Mouse (Mus musculus) cerebellum, adult (tissue): Measurements from ENCODE around the gene Zfp651.

ENCODE experiments used
- ATAC-seq: cut with Nextera tagmentation; 2 replicates; pipeline ENCODE4 v1.9.2; 2017; ENCODE audit warnings: mild to moderate bottlenecking, moderate library complexity, mixed read lengths; ENCODE audit not compliant: insufficient number of reproducible peaks, low FRiP score, low TSS enrichment

The Zfp651 gene

DNA sequence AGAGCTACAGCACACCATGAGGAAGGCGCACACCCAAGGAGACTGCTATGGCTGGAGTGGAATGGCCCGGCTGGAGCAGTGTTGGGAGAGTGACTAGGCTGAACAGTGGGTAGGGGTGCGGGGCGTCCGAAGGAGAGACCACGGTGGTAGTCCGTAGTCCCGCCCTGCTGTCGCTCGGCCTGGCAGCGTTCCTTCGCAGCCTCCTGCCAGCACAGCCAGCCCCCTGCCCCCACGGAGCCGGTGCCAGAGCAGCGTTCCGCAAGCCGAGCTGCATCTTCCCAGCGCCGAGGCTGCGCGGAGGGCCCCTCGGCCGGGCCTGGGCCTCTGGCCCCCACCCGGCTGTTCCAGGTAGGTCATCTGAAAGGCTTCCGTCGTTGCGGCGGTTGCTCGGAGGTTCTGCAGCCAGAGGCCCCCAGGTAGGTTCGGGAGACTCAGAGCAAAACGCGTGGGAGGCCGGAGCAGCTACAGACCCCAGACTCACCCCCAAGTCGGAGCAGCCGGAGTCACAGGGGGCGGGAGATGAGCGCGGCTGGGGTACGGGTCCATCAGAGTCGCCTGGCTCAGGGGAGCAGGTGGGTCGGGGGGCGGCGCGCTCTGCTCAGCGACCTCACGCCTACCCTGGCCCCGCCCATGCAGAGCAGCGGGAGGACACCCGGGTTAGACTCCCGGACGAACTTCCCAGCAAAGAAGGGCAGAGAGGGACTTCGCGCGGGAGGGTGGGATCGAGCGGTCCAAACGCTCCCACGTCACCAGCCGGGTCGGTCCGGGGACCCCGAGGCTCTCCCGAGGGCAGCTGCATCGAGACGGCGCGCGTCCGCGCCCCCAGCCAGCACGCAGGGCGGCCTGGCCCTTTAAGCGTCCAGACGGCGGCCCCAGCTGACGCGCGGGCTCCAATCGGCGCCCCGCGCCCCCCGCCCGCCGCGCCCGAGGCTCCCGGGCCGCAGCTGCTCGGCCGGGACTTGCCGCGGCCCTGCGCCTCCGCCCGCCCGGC, at the start of gene Zfp651:
Gene Zfp651 (plus strand): TSS at position 240 of the 991 bp plus-strand sequence.
- peak; percentile 38; the same call in 1 of the 2 replicates for ATAC-seq

DNA sequence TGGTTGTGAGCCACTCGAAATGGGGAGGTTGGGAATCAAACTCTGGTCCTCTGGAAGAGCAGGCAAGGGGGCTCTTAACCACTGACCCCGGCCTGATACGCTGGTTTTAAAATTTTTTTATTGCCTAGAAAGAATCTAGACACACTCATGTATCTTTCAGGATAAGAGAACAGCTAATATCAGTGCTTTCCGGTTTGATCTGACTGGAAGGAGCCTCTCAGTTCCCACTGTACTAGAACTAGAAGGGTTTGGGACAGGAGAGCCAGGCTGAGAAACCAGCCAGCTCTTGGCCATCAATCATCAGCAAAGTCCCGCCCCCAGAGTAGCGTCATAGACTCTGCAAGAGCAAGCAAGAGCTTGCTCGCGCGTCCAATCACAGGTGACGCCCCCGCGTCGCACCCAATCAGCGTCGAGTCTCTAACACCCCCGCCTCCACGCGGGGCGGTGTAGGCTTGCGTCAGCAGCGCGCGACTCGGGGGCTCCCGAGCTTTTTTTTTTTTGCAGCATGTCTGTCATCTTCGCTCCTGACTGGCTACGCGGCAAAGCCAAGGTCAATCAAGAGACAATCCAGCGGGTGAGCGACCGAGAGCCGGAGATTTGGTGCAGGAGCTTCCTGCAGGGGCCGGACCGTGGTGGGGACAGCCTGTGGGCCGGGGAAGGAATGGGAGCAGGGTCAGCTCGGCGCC, 49.1 kb upstream of the Zfp651 start, which contains the start of gene Ss18l2:
Gene Ss18l2 (plus strand): TSS at position 432 of the 686 bp plus-strand sequence.
- ATAC-seq = peak; percentile 94

DNA sequence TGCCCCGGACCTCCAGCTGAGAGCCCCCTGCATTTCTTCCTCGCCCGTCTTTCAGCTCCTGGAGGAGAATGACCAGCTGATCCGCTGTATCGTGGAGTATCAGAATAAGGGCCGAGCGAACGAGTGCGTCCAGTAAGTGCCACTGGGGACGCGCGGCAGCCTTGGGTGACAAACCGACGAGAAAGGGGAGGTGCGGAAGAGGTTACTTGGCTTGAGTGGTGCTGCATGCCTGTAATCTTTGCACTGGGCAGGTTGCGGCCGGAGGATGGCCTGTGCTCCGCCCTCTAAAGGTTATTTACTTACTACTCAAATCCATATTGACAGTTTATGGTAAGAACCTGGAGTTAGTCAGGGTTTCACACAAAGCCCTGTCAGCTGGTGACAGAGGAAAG, 48.5 kb upstream of the Zfp651 start:
- ATAC-seq = peak; percentile 22; the same call in 1 of the 2 replicates

DNA sequence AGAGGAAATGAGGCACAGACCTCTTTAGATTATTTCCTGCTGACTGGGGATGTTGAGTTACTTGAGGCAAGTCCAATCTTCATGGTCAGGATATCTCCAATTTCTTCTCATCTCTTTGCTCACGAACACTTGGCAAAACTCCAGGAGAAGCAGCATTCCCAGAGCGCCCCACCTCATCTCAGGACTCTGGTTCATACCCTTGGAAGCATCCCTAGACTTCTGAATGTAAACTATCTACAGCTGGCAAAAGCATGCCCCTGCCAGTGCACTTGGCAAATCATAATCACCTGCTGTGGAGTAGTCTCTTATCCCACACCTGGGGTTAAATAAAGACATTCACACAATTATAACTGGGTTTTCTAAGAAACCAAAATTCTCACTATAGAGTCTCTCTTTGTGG, 42.1 kb upstream of the Zfp651 start:
- no peak for ATAC-seq

DNA sequence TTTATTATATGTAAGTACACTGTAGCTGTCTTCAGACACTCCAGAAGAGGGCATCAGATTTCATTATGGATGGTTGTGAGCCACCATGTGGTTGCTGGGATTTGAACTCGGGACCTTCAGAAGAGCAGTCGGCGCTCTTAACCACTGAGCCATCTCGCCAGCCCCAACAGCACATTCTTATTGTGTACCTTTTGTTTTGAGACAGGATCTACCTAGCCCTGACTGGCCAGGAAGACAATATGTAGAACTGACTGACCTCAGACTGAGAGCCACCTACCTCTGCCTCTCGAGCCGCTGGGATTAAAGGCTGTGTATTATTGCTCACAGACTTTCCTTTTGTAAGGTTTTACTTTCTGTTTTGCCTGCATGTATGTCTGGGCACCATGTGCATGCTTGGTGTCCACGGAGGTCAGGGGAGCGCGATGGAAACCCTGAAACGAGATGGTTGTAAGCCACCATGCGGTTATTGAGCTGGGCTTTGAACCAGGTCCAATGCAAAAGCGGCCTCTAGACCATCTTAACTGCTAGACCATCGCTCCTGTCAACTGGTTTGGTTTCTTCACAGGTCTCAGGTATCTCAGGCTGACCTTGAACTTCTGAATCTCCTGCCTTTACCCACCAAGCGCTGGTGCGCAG, 40.9 kb upstream of the Zfp651 start:
- no peak for ATAC-seq

DNA sequence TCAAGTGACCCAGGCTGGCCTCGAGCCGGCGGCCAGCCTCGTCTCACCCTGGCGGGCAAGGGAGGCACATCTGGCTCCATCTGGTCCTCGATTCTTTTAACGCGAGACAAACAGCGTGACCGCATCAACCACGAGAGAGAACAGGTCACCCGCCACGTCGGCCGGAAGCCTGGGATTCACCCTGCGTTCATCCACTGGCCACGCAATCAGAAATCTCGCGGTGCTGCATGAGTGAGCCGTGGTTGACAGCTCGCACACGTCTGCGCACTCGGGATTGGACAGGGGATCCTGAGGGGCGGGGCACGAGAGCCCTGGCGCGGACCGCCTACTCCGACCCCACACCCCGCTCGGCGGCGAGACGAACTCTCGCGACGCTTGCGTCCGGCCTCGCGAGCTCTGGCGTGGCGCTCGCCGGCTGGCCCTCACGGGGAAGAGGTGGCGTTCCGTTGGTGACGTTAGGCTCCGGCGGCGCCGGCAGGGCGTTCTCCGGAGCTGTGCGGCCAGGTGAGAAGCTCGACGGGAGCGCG, 40.3 kb upstream of the Zfp651 start, which contains the start of gene Nktr:
Gene Nktr (plus strand): TSS at position 378 of the 527 bp plus-strand sequence.
- ATAC-seq = peak; percentile 98

DNA sequence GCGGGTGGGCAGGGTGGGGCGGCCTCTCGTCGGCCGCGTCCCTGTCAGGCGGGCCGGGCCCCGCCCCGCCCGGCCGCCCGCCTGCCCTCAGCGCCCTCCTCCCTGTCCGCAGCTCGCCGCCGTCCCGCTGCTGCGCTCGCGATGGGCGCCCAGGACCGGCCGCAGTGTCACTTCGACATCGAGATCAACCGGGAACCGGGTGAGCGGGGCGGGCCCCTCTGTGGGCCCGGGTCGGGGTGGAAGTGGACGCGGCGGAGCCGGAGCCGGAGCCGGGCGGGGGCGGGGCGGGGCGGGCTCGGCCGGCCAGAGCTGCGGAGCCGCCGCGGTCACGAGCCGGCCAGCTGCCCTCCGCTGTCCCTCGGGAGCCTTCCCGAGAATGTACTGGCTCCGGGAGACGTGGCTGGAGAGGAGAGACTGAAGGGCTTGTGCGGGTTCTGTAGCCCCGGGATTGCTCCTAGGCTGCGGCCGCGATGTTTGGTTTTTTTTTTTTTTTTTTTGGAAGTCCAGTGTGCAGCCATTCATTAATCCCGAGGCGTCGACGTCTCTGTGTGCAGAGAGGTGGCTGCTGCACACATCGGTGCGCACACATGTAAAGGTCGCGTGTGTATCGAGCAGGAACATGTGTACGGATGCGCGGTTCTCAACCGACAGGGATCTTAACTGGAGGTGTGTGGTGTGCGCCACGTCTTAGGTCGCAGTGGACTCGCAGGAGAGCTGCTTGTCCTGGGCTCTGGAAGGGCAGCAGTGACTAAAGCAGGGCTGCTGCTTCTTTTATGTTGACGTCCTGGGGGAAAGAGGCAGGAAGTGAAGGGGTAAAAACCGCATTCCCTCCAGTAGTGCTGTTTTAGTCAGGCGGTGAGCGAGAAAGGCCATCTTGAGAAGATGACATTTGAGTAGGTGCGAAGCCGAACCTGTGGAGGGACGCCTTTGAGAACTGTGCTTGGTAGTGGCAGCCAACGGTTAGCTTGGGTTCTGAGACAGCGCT, 39.5 kb upstream of the Zfp651 start:
- ATAC-seq = peak; percentile 28; the same call in 1 of the 2 replicates

DNA sequence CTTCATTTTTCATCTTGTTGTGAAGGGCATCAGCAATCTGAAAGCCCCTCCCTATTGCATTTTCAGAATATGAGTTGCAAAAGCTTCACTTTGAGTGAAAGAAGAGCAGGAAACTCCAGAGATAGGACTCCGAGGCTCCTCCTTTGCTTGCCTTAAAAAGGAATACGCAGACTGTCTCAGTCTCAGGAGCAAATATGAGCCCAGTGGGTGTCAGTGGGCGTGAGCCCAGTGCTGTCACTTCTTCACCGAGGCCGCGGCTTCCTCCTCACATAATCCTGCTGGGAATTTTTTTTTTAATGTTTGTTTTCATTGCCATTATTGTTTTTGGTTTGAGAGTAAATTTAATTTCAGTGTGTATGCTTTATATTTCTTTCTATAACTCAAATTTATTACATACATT, 18.6 kb upstream of the Zfp651 start:
- no peak for ATAC-seq

DNA sequence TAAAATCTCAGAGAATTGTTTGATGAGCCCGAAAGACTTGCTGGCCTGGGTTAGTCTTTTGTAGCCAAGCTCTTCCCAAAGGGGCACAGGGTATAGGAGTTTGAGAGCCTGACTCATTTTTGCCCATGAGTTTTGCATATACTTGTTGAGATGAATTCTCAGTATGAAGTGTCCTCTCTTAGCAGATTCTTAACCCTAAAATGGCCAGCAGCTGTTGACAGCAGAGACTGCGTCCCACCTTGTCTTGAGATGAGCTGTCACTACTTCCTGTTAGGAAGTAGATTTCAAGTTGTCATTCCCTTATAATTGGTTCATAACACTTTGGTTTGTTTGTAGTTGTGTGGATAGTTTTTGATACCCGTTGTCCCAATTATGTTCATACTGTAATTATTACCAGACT, 18.0 kb upstream of the Zfp651 start:
- ATAC-seq = no peak

DNA sequence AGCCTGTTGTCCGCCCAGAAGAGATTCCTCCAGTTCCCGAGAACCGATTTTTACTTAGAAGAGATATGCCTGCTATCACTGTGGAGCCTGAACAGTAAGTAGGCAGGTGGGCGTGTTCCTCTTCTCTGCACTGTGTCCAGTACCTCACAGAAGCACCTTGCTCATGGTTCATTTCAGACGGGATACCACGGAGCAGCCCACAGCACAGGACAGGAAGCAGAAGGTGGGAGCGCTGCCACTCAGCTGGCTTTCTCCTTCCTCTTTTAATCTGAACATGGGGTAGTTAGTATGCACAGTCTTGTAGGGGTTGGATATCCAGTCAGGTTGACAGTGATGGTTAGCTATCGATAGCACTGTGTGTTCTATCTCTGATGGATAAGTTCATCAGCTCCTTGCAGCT, 15.1 kb upstream of the Zfp651 start:
- no peak for ATAC-seq

DNA sequence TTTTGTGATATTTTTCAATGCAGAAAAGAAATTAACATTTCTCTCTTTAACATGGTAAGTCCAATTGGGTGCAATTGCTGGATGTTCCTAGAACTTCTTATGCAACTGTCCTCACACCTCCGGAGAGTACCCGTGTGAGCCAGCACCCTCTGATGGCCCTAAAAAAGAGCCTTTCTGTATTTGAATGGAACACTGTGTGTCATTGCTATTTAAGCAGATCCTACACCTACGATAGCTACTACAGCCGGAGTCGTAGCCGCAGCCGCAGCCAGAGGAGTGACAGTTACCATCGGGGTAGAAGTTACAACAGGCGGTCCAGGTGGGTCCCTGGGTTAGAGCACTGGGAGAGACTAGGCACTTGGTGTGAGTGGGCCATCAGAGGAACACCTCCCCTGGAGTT, 6.4 kb upstream of the Zfp651 start:
- ATAC-seq = no peak

DNA sequence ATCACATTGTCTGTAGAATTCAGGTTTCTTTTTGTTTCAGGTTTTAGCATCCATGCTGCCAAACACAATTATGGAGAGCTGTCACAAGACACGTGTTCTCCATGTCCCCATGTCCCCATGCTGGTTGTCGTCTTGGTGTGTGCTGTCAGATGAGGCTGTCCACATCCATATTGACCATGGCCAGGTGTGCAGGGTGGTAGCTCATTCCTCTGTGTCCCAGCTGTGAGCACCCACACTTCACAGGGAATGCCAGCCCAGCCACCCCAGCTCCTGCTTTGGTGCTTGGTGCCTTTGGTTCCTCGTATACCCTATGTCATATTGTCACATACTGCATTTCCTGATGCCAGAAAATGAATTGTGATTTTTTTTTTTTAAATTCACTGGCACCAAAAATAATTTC, 4.5 kb upstream of the Zfp651 start:
- no peak for ATAC-seq

DNA sequence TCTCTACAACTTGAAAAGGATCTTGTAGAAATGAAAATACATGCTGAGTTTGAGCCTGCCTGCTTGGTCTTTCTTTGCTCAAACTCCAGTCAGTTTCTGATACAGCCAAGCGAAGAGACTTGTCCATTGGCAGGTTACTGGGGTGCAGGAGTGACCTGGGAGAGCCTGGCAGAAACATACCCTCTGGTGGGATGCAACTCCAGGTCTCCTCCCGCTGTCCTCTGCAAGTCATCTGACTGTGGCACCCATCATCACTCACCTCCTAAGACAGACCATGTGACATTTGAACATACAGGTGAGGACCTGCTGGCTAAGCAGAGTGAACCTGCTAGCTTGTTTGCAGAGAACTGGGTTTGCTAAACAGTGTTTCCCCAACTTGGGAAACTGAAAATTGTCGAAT, 2.3 kb upstream of the Zfp651 start:
- ATAC-seq = no peak

DNA sequence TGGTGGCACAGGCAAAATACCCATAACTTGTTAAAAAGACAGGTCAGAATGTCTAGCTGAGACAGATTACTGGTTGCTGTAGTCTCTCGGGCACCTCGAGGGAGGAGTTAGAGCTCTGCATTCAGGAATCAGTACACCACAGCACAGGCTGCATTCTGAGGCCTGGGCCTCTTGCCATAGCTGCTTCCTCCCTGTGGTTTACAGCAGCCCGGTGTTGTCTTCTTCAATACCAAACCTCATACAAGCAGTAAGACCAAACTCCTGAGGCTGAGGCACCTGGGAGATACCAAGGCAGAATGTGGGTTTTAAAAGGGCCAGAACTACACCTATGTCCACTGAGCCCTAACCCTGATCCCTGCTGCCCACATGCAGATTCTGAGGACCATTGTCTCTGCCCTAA, 1.7 kb upstream of the Zfp651 start:
- ATAC-seq = no peak

DNA sequence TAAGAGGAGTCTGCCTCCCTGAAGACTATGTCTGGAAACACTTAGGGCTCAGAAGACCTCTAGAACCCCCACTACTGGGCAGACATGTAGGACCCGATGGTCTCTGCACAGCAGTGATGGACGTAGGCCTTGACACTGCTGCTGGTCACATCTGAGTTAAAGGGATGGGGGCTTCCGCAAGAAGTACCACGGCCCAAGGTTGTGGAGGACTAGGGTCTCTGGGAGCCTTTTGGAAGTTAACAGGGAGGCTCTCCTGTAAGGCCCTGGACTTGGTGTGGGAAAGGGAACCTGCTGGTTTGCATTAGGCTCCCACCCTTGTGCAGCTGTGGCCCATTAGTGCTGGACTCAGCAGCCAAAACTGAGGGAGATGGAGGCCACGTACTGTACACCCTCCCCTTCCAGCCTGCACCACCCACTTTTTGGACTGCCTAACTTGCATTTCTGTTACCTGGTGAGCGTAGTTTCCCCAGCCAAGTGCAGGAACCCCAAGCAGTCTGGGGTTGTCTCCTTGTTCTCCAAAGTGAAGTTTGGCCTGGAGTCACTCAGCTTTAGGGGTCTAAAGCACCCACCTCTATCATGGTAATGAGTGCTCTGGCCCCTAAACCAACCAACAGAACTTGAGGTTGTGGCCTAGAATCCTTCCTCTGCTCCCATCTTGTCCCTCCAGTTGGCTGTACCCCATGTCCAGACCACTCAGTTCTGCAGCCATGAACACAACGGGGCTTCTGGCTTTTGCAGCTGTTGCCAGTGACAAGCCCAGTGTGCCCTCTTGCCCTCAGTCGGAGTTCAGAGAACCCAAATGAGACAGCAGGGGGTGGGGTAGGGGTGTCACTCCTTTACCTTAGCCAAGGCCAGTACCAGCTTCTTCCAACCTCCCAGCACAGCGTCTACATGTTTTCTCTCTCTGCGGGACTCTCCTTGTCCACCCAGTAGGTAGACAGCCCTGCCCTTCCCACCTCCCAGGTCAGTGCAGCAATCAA, 1.0 kb upstream of the Zfp651 start:
- no peak for ATAC-seq

DNA sequence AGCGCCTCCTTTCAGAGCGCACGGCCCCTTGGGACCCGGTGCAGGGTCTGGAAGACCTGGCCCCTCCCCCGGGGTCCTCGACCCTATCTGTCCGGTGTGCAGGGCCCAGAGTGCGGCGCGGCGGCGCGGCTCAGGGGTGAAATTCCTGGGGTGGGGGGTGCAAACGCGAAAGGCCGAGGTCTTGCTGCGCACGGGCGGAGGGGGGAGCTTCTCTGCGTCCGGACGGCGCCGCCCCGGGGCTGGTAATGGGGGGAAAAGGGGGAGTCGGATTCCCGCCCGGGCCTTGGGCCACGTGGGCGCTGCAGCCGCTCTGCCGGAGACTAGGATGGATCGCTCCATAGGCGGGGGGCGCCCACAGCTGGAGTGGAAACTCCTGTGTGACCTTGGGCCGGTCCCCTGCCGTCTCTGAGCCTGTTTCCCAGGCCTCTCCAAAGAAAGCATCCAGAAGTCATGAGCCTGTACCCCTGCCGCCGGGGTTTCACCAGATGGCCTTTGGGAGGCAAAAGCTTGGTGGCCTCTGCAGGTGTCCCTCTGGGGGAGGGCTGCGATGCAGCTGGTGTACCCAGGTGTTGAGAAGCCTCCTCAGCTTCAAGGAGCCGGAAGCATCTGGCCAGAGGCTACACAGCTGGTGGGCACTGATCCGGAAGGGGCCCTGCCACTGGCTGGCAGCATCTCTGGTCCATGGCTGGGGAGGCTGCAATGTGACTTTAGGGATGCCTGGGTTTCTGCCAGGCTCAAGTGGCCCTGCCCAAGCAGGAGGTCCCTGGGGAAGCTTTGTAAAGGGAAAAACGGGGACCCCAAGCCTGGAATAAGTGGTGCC, 1.4 kb downstream of the Zfp651 start:
- ATAC-seq = 0 out of 2 replicates have a peak, but pooled peaks have one; percentile 3

DNA sequence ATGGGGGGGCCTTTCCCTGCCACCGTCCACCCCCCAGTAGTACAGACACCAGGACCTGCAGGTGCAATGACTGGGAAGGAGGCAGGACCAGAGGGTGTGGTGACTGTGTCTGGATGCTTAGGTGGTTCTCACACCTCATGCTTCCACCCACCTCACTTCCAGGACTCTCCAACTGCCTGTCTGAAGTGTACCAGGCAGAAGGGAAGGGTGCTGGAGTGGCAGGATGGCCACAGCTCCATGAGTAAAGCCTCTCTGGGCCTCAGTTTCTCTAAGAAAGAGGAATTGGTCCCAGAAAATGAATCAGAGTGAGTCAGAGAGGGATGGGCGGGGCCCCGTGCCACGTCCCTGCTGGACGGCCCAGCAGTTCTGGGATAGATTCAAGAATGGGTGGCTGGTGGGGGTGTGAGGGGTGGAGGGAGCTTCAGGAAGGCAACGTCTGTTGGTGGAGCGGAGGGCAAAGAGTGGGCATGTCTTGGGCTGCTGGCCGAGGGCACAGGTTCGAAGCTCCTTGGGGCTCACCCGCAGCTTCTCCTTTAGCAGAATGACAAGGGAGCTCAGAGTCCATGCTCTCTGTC, 2.0 kb downstream of the Zfp651 start:
- ATAC-seq = no peak
